Mouse (Mus musculus): ENCODE results near the gene Snx7. TPM values are rescaled to one million over a fixed set of nuclear protein-coding genes. Genes with fewer than 3 reads are reported as not detected.

Snx7 gene
- total RNA-seq, 2 experiments from 2014 or later = 6.1 to 6.6 TPM

DNA sequence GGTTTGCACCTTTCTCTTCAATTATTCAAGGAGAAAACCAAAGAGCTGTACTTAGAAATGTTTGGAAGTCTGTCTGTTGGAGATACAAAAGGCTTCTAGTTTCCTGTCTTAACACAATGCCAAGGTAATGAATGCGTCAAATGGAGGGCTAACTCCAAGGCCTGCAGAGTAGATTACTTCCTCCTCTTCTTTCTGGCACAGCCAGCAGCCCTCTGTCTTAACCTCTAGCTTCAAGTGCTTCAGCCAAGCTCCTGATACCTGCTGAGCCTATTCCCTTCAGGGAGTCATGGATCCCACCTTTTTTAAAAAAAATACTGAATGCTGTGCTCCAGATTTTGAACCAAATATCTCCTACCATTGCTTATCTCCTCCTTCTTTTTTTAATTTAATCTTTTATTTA lies 51.1 kb downstream of the Snx7 start:
- DNase-seq = no peak

DNA sequence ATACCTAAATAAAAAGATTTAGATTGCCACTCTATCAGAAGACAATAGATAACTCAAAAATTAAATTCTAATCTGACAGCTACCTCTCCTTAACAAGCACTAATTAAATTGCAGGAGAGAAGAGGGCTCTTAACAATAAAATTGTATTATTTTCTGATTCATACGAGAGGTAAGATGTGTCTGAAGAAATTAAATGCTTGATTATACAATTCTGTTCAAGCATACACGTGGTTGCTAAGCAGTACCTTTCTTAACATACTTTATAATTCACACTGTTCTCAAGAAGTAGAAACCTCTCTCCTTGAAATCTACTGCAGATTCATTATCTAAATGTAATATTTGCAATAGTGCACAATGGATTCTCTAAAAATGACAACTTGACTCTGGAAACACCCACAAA lies 54.5 kb downstream of the Snx7 start:
- DNase-seq = no peak

DNA sequence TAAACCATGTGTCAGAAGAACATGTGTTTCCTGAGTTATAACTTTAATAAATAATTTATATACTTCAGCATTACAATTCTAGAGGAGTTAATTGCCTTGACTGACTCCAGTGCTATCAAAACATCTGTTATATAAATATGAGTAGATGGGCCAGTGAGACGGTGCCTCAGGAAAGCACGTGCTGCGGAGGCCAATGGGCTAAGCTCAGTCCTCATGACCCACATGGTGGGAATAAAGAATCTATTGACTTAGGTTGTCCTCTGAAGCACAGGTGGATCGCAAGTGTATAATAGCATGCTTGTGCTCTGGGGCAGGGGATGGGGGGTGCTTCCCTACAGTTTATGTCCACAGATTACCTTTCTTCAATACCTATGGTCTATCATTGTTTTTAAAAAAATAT lies 56.6 kb downstream of the Snx7 start:
- no peak for DNase-seq

DNA sequence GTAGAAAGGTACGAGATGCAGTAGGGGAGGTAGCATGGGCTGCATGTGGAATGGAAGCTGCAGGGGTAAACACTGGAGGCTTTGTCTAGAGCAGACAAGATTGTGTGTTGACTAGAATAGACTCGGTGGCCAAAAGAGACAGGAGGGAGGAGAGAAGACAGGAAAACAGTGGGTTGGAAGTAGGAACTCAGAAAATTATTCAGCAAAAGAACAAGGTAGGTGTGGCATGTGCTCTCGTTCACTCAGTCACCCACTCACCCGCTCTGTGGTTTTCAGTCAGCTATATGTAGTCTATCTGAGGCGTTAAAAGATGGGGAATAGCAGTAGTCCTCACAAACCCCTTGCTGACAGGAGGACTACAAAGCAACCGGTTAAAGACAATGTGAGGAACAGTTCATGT lies 63.0 kb downstream of the Snx7 start:
- DNase-seq = no peak

DNA sequence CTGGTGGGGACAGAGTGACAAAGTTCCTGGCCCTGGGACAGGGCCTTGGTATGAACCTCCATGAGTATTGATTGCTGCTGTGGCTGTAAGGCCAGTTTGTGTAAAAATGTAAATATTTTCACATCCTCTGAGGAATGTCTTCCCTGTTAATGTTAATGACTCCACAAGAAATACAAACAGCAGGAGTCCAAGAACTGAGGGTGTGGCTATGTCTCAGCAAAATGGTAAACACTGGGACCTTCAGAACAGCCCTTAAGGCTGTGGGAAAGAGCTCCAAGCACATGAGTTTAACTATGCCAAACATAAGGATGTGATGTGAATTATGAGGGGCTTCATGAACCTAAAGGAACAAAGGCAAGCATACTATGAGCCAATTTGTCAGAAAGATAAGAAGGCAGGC lies 74.2 kb downstream of the Snx7 start:
- no peak for DNase-seq

DNA sequence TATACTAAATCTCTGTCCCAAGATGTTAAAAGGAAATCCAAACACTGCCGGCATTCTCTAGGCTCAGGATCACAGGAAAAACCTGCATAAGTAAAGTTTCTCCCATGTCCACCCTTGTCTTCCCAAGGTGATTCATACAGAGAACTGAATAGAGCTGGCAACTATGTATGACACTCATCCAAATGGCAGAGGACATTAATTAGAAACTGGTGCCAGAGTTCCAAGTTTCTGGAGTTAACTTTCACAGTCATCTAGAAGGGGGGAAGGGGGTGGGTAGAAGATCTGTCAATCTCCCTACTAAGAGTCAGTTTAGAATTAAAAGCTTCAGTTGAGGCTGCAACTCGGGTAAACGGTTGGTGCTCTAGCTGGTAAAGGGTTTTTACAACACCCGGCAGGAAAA lies 76.8 kb downstream of the Snx7 start:
- no peak for DNase-seq

DNA sequence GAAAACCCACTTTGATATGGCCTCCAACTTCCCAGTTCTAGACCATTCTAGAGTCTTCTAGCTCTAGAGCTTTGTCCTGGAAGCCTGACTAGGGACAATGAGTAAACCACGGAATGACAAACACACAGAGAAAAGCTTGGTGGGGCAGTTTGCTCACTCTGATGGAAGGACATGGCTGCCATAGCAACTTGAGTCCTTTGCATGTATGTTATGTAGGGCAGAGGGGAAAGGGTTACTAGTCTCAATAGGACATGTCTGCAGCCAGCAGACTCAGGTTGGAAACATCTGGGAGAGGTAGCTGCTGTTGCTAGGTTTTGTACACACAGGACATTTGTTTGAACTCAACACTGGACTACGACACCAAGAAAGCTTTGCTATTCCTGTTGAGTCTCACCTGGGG lies 77.5 kb downstream of the Snx7 start:
- no peak for DNase-seq

DNA sequence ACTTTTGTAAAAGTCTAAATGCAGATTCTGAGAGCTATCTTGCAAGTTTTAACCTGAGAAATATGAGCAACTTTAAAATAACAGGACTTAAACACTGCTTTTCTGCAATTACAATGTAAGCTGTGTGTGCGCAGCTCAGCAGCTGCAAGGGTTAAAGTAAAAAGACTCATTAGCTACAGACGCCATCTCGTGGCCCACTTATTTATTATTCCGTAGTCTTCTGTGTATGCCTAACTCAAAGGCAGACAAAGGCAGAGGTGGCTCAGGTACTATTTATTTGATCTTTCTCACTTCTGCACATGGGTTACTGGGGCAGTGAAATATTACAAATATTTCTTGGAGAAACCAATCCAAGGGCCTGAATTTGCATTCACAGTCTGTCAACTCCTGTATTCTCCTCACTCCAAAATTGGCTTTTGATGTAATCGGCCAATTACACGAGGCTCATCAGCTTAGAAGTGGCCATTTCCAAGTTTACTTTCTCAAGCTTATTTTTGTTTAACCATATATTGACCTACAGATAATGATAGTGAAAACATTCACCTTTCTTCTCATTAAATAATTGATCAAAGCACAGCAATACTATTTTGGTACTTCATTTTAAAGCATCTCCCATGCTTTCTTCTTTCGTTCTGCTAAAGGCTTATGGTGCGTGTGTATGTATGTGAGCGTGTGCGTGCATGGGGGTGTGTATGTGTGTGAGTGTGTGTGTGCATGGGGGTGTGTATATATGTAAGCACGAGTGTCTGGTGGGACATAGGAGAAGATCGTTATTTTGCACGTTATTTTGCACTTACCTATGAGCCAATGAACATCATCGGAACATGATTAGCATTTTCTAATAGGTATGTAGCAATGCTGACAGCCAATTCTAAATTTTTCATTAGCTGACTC lies 79.7 kb downstream of the Snx7 start:
- DNase-seq = peak in 1 of 2 experiments; percentile 13

DNA sequence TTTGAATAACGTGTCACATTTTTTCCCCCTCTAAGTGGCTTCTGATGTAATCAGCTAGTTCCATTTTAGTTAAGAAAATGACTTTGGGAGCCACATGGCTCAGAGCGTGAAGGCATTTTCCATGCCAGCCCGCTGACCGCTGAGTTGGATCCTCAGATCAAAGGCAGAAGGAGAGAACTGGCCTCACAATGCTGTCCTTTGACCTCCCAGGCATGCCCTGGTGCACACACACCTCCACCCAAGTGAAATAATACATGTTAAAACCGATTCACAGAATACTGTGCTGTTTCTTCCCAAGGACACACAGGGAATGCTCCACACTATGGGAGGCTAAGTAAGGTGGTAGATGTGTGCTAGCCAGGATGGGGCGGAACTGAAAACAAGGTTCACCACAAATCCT lies 81.5 kb downstream of the Snx7 start:
- DNase-seq = no peak

DNA sequence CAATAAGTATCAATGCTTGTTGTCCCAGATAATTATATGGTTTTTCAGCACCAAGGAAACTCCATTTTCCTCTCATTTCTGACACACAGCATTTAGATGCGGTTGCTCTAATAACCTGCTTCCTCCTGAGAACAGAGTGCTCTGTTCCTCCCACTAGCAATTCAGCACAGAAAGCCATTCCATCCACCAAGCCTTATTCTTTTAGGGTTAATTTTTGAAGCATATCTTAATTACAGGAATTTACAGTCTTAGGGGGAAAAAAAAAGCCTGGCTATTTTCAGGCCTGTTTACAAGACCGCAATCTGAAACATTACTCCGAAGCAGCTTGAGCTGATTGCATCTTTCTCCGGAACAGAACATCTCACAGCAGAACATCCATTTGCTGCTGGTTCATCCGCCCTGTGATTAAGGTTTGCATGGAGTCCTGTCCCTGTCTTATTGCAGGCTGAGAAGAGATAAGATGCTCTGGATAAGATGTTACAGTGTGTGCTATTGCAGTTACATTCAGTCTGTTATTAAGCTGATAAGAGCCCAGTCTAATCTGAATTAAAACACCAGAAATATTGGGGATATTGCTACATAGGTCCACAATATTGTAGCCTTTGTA lies 116.5 kb downstream of the Snx7 start:
- DNase-seq = no peak

DNA sequence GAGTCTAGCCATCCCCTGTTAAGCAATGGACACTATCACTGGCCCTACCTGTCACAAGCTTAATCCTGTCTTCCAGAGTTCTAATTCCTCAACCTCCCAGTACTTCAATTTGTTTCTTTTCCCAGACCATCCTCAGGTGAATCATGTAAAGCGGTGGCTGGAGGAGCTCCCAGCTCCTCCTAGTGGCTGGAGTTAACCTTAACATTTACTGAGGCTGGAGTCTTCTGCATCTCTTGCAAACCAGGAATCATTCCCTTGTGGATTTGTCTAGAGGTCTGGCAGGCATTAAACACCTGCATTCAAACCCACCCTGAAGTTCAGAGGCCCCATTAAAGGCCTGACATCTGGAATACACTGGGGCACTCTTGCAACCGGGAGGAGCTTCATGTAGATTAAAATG lies 117.1 kb downstream of the Snx7 start:
- no peak for DNase-seq

DNA sequence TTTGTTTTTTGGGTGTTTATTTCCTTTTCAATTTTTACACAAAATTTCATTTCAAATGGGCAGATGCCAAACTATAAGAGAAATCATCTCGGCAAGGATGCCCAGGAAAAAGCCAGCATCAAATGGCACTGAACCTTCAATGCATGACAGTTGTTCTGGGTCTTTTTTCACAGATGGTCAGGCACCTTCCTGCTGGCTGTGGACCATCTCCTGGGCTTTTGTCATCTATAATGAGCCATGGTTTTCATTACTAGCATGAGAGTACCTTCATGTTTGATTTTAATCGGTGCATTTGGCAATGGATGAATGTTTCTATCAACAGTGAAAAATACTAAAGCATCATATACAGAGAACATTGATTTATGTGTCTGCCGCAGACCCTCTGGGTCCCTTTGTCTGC lies 119.5 kb downstream of the Snx7 start:
- DNase-seq = no peak

DNA sequence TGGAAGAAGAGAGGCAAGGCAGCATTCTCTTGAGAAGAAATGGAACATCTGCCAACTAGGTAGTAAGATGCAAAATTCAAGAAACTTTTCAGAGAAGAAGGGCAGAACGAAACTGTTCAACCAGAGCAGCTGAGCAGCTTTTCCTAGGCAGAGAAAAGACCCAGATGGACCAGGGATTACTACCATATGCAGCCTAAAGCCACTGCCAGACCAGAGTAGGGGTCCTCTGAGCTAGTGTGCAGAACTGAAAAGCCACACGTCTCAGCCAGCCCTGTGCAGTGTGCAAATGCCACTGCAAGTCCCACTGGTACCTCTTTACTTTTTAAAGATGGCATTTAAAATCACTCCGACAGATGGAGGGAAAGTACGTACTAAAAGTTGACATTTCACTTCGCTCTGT lies 129.0 kb downstream of the Snx7 start:
- no peak for DNase-seq

DNA sequence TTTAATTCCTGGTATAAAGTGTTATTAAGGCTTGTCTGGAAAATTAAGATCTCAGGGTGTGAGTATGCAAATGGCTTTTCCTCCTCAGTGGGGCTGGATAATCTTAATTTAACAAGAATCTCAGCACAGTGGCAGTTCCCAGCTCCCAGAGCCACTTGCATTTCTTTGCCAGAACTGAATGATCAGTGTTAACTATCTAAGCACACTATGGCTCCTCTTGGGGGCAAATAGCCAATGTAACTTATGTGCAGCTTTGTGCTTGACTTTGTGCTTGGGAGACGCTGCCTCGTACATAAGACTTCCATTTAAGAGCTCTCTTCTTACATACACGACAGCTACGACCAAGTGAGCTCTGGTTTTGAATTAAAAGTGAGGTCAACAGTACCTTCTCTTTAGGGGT lies 136.1 kb downstream of the Snx7 start:
- DNase-seq = no peak

Small RNAs within 50 kb of the gene (microRNA-seq; reads per million reads assigned to microRNA genes)
- gene Gm24811 = 0 reads per million in 2 experiments

All from heart, adult 18-20 months (tissue).